Mouse (Mus musculus) midbrain, embryonic 13.5 days (tissue): ENCODE measurements around the gene Men1. TPM values are rescaled to one million over a fixed set of nuclear protein-coding genes. Genes with fewer than 3 reads are reported as not detected.

Experiments used
- ATAC-seq: fragments of 200-750 bp; cut with Nextera tagmentation; 2 replicates; pipeline ENCODE4 v1.8.0; 2017; ENCODE audit warnings: mild to moderate bottlenecking, moderate TSS enrichment, moderate library complexity
- H3K27ac ChIP-seq: fragments of 300-500 bp; sonication (generic); 2 replicates; pipeline ENCODE4 v1.5.1; 2015; ENCODE audit warnings: inconsistent platforms, mild to moderate bottlenecking, moderate library complexity
- H3K27me3 ChIP-seq: fragments of 300-500 bp; sonication (generic); 2 replicates; pipeline ENCODE4 v1.6.1; 2015; ENCODE audit warnings: mild to moderate bottlenecking, inconsistent platforms
- H3K36me3 ChIP-seq: fragments of 300-500 bp; sonication (generic); 2 replicates; pipeline ENCODE4 v1.6.1; 2015; ENCODE audit warnings: mild to moderate bottlenecking, inconsistent platforms
- H3K4me1 ChIP-seq: fragments of 300-500 bp; sonication (generic); replicated peaks from 2 replicates; pipeline ENCODE4 v1.6.1; 2015; ENCODE audit warnings: inconsistent platforms
- H3K4me2 ChIP-seq: fragments of 300-500 bp; sonication (generic); replicated peaks from 2 replicates; pipeline ENCODE4 v1.6.1; 2015; ENCODE audit warnings: moderate library complexity, mild to moderate bottlenecking, inconsistent platforms
- H3K4me3 ChIP-seq: fragments of 300-500 bp; sonication (generic); replicated peaks from 2 replicates; pipeline ENCODE4 v1.5.1; 2015; ENCODE audit warnings: mild to moderate bottlenecking, inconsistent platforms
- H3K9ac ChIP-seq: fragments of 300-500 bp; sonication (generic); replicated peaks from 2 replicates; pipeline ENCODE4 v1.6.1; 2015; ENCODE audit warnings: mild to moderate bottlenecking, inconsistent platforms
- H3K9me3 ChIP-seq: fragments of 300-500 bp; sonication (generic); 2 replicates; pipeline ENCODE4 v1.6.1; 2016; ENCODE audit warnings: mild to moderate bottlenecking, inconsistent platforms
- WGBS: fragments of 180-500 bp; shearing (Covaris S2); methylation state at CpG from one replicate; pipeline ENCODE4 v1.1.7; 2015; 5-methylcytosine and 5-hydroxymethylcytosine counted together
- polyA plus RNA-seq: library from polyadenylated mRNA; unstranded; fragments of >200 nt; fragmentation: Nextera tagmentation; extraction: Ambion mirVana; gene quantifications from 2 replicates; pipeline ENCODE4 v1.2.1, GENCODE M21; 2015

Men1 gene
- polyA plus RNA-seq, 1 experiment from 2014 or later, result 81.1 TPM

GRCm38 (mm10) chr19:6376643-6377042, 41.9 kb downstream of the Men1 start:
- Histone ChIP-seq H3K4me1 (peaks cover 13% of the 10 kb centered on the region), H3K27me3 (no peaks in the 10 kb centered on the region), H3K9me3 (no peaks in the 10 kb centered on the region), H3K36me3 (peaks cover 82% of the 10 kb centered on the region), H3K4me2 (no peak overlapping the region), H3K27ac (no peak overlapping the region; the same call in 1 of the 2 replicates), H3K4me3 (no peak overlapping the region), H3K9ac (no peak overlapping the region)
- ATAC-seq, result no peak
- WGBS, result 76% methylated on average over 2 of the region's 2 CpGs

- H3K36me3 ChIP-seq, result peaks cover 73% of the 10 kb centered on the region
- WGBS, result 52% methylated on average over 11 of the region's 11 CpGs
- no peak for ATAC-seq
- no peaks in the 10 kb centered on the region for H3K27me3 ChIP-seq
- peak overlapping the region; percentile 26 for H3K27ac ChIP-seq
- no peaks in the 10 kb centered on the region for H3K9me3 ChIP-seq
- no peak overlapping the region for H3K4me3 ChIP-seq
- H3K4me1 ChIP-seq, result peaks cover 13% of the 10 kb centered on the region
- H3K4me2 ChIP-seq, result no peak overlapping the region
- H3K9ac ChIP-seq, result no peak overlapping the region
Measured at GRCm38 (mm10) chr19:6377327-6378040, 42.7 kb downstream of the Men1 start.

GRCm38 (mm10) chr19:6380411-6381166, 45.8 kb downstream of the Men1 start:
- Histone ChIP-seq H3K4me1 (peaks cover 31% of the 10 kb centered on the region), H3K27me3 (no peaks in the 10 kb centered on the region), H3K9me3 (no peaks in the 10 kb centered on the region), H3K4me3 (no peak overlapping the region), H3K9ac (no peak overlapping the region), H3K36me3 (peaks cover 42% of the 10 kb centered on the region), H3K4me2 (no peak overlapping the region), H3K27ac (no peak overlapping the region)
- ATAC-seq, result no peak
- WGBS, result 94% methylated on average over 9 of the region's 9 CpGs

- Histone ChIP-seq H3K9me3 (no peaks in the 10 kb centered on the region), H3K27ac (no peak overlapping the region), H3K27me3 (no peaks in the 10 kb centered on the region), H3K4me2 (no peak overlapping the region), H3K4me3 (no peak overlapping the region), H3K9ac (no peak overlapping the region), H3K36me3 (peaks cover 36% of the 10 kb centered on the region), H3K4me1 (peaks cover 31% of the 10 kb centered on the region)
- WGBS, result over 99% methylated on average over 5 of the region's 5 CpGs
- no peak for ATAC-seq
Measured at GRCm38 (mm10) chr19:6381238-6381637, 46.5 kb downstream of the Men1 start.

GRCm38 (mm10) chr19:6382323-6382924, 47.6 kb downstream of the Men1 start:
- H3K4me1 ChIP-seq, result peaks cover 23% of the 10 kb centered on the region
- ATAC-seq, result no peak
- H3K9ac ChIP-seq, result no peak overlapping the region
- H3K36me3 ChIP-seq, result peaks cover 24% of the 10 kb centered on the region
- no peaks in the 10 kb centered on the region for H3K27me3 ChIP-seq
- no peak overlapping the region for H3K4me3 ChIP-seq
- no peak overlapping the region for H3K4me2 ChIP-seq
- no peaks in the 10 kb centered on the region for H3K9me3 ChIP-seq
- no peak overlapping the region for H3K27ac ChIP-seq
- WGBS, result 85% methylated on average over 4 of the region's 4 CpGs

GRCm38 (mm10) chr19:6383470-6383869, 48.7 kb downstream of the Men1 start:
- H3K27ac ChIP-seq, result 0 out of 2 replicates have a peak overlapping the region, but pooled peaks have one; percentile 9
- 0 out of 2 replicates have a peak, but pooled peaks have one; percentile 4 for ATAC-seq
- 0 out of 2 replicates have a peak overlapping the region, but pooled peaks have one; percentile 32 for H3K9ac ChIP-seq
- H3K4me3 ChIP-seq, result no peak overlapping the region
- H3K36me3 ChIP-seq, result peaks cover 14% of the 10 kb centered on the region; the same call in 1 of the 2 replicates
- 40% methylated on average over 5 of the region's 5 CpGs for WGBS
- no peaks in the 10 kb centered on the region for H3K27me3 ChIP-seq
- H3K4me1 ChIP-seq, result peaks cover 18% of the 10 kb centered on the region
- H3K9me3 ChIP-seq, result no peaks in the 10 kb centered on the region
- no peak overlapping the region for H3K4me2 ChIP-seq

GRCm38 (mm10) chr19:6384128-6384527, 49.3 kb downstream of the Men1 start, which contains the start of gene Pygm:
Gene Pygm (plus strand): TSS chr19:6384399.
- H3K4me2 ChIP-seq, result no peak within 1 kb of the TSS
- peaks cover 8% of the 10 kb centered on the region; the same call in 1 of the 2 replicates for H3K36me3 ChIP-seq
- 0 out of 2 replicates have a peak within 1 kb of the TSS, but pooled peaks have one; percentile 32 for H3K9ac ChIP-seq
- peaks cover 18% of the 10 kb centered on the region for H3K4me1 ChIP-seq
- peak; percentile 25; the same call in 1 of the 2 replicates for ATAC-seq
- H3K27me3 ChIP-seq, result peaks cover 4% of the 10 kb centered on the region; the same call in 1 of the 2 replicates
- 11% methylated on average over 7 of the region's 7 CpGs for WGBS
- 0 out of 2 replicates have a peak within 1 kb of the TSS, but pooled peaks have one; percentile 9 for H3K27ac ChIP-seq
- H3K9me3 ChIP-seq, result no peaks in the 10 kb centered on the region
- H3K4me3 ChIP-seq, result no peak within 1 kb of the TSS

GRCm38 (mm10) chr19:6384954-6385353, 50.2 kb downstream of the Men1 start:
- Histone ChIP-seq H3K9me3 (no peaks in the 10 kb centered on the region), H3K27me3 (peaks cover 4% of the 10 kb centered on the region; the same call in 1 of the 2 replicates), H3K4me1 (peaks cover 25% of the 10 kb centered on the region), H3K9ac (no peak overlapping the region), H3K36me3 (0 out of 2 replicates have a peak, but pooled peaks cover 4% of the 10 kb centered on the region), H3K27ac (no peak overlapping the region), H3K4me3 (no peak overlapping the region), H3K4me2 (no peak overlapping the region)
- WGBS, result 88% methylated on average over 11 of the region's 11 CpGs
- no peak for ATAC-seq

- 78% methylated on average over 5 of the region's 5 CpGs for WGBS
- Histone ChIP-seq H3K4me1 (peaks cover 25% of the 10 kb centered on the region), H3K4me2 (no peak overlapping the region), H3K4me3 (no peak overlapping the region), H3K9ac (no peak overlapping the region), H3K9me3 (no peaks in the 10 kb centered on the region), H3K27me3 (peaks cover 4% of the 10 kb centered on the region; the same call in 1 of the 2 replicates), H3K36me3 (0 out of 2 replicates have a peak, but pooled peaks cover 4% of the 10 kb centered on the region), H3K27ac (no peak overlapping the region)
- no peak for ATAC-seq
Measured at GRCm38 (mm10) chr19:6385419-6385818, 50.6 kb downstream of the Men1 start.

GRCm38 (mm10) chr19:6385821-6386220, 51.0 kb downstream of the Men1 start:
- Histone ChIP-seq H3K36me3 (0 out of 2 replicates have a peak, but pooled peaks cover 2% of the 10 kb centered on the region), H3K4me1 (peaks cover 25% of the 10 kb centered on the region), H3K4me3 (no peak overlapping the region), H3K9ac (no peak overlapping the region), H3K9me3 (no peaks in the 10 kb centered on the region), H3K27me3 (peaks cover 4% of the 10 kb centered on the region; the same call in 1 of the 2 replicates), H3K27ac (no peak overlapping the region), H3K4me2 (no peak overlapping the region)
- WGBS, result 90% methylated on average over 7 of the region's 7 CpGs
- ATAC-seq, result no peak

- no peak for ATAC-seq
- Histone ChIP-seq H3K27ac (no peak overlapping the region), H3K9ac (no peak overlapping the region), H3K4me3 (no peak overlapping the region), H3K27me3 (peaks cover 4% of the 10 kb centered on the region; the same call in 1 of the 2 replicates), H3K4me1 (peaks cover 25% of the 10 kb centered on the region), H3K36me3 (no peaks in the 10 kb centered on the region), H3K9me3 (no peaks in the 10 kb centered on the region), H3K4me2 (no peak overlapping the region)
- WGBS, result 65% methylated on average over 9 of the region's 9 CpGs
Measured at GRCm38 (mm10) chr19:6386234-6386633, 51.5 kb downstream of the Men1 start.
